Comparison of ENCODE assay signal across 9 mouse cellular contexts in the genomic region with DNA sequence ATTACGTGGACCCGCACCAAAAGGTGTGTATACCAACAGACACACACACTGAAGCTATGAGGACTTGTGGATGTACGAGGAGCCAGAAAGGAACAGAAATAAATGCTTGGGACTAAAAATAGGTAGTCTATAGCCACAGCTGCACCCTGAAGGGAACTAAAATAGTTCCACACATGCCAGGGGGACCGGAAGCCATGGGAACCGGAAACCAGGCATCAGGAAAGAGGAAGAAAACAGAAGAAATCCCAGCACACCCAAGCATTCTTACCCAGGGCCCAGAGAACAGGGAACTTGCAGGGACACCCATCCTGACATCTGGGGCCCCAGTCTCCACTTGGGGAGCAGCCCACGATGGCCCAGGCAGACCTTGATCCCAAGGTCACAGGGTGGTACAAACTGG. TPM values are rescaled to one million over a fixed set of nuclear protein-coding genes. Genes with fewer than 3 reads are reported as not detected.
DNase-seq lines count a peak whose midpoint lies in the region; ATAC-seq lines count a peak whose summit lies in the region.
"Had no signal": no experiment of that assay in that cellular context is flagged by ENCODE, and none has a peak within 500 bp of the region (broad histone marks: within the 10 kb centered on the region; RNA-seq: fewer than 3 reads in every experiment).

No protein-coding gene starts in this region.

- H3K4me1 ChIP-seq in kidney, embryonic 15.5 days, result peaks cover 40% of the 10 kb centered on the region
- H3K4me1 ChIP-seq in kidney, embryonic 14.5 days (ENCODE audit: control insufficient read depth, insufficient read depth, low read length), result peaks cover 17% of the 10 kb centered on the region
- H3K4me1 ChIP-seq in heart, embryonic 12.5 days (replicated peaks), result peaks cover 62% of the 10 kb centered on the region

- no peak overlapping the region for H3K4me3 ChIP-seq in kidney, embryonic 15.5 days (replicated peaks)
- no peak overlapping the region for H3K4me3 ChIP-seq in kidney, embryonic 14.5 days (ENCODE audit: low read length)
- no peak overlapping the region for H3K4me3 ChIP-seq in heart, embryonic 12.5 days
- H3K4me3 ChIP-seq: lung, embryonic 15.5 days had no signal

- H3K9ac ChIP-seq in kidney, embryonic 15.5 days, result no peak overlapping the region
- no peak overlapping the region for H3K9ac ChIP-seq in kidney, embryonic 14.5 days (ENCODE audit: low read depth, low read length)
- H3K9ac ChIP-seq in heart, embryonic 12.5 days, result no peak overlapping the region
- H3K9ac ChIP-seq: lung, embryonic 15.5 days had no signal

- no peak for ATAC-seq in kidney, embryonic 15.5 days (replicated peaks; ENCODE audit: low FRiP score)
- ATAC-seq in kidney, embryonic 14.5 days (ENCODE audit: low FRiP score, low TSS enrichment), result no peak
- ATAC-seq in heart, embryonic 12.5 days (ENCODE audit: insufficient number of reproducible peaks, low FRiP score), result no peak

- no peaks in the 10 kb centered on the region for H3K36me3 ChIP-seq in kidney, embryonic 15.5 days
- H3K36me3 ChIP-seq in kidney, embryonic 14.5 days (ENCODE audit: control insufficient read depth, insufficient read depth, low read length), result no peaks in the 10 kb centered on the region
- H3K36me3 ChIP-seq in heart, embryonic 12.5 days, result no peaks in the 10 kb centered on the region
- H3K36me3 ChIP-seq: lung, embryonic 15.5 days had no signal

- no peak overlapping the region for H3K4me2 ChIP-seq in kidney, embryonic 15.5 days
- H3K4me2 ChIP-seq in kidney, embryonic 14.5 days (replicated peaks; ENCODE audit: low read depth, low read length), result no peak overlapping the region
- H3K4me2 ChIP-seq in heart, embryonic 12.5 days, result no peak overlapping the region
- H3K4me2 ChIP-seq: lung, embryonic 15.5 days had no signal

- WGBS in kidney, embryonic 15.5 days, result 80% methylated on average over 6 of the region's 6 CpGs
- 77% methylated on average over 6 of the region's 6 CpGs for WGBS in kidney, embryonic 14.5 days
- 54% methylated on average over 6 of the region's 6 CpGs for WGBS in heart, embryonic 12.5 days

- peak; percentile 54 for DNase-seq in lung, postnatal 36 days
- no peak for DNase-seq in lung, adult 18-20 months
- no peak for DNase-seq in thymus, postnatal 25 days
- no peak for DNase-seq in cerebellum, adult 8-10 months
- DNase-seq: cerebellum, postnatal 10 days had no signal

- H3K9me3 ChIP-seq in kidney, embryonic 15.5 days (replicated peaks), result no peaks in the 10 kb centered on the region
- no peaks in the 10 kb centered on the region for H3K9me3 ChIP-seq in kidney, embryonic 14.5 days (ENCODE audit: control insufficient read depth, low read length)
- no peaks in the 10 kb centered on the region for H3K9me3 ChIP-seq in heart, embryonic 12.5 days (replicated peaks)
- H3K9me3 ChIP-seq: lung, embryonic 15.5 days had no signal

- peak overlapping the region; percentile 57; the same call in 1 of the 2 replicates for H3K27ac ChIP-seq in kidney, embryonic 15.5 days
- H3K27ac ChIP-seq in kidney, embryonic 14.5 days (ENCODE audit: low read depth, low read length), result no peak overlapping the region
- H3K27ac ChIP-seq in heart, embryonic 12.5 days (ENCODE audit: poor library complexity, severe bottlenecking), result peak overlapping the region; percentile 59; the same call in 1 of the 2 replicates
- H3K27ac ChIP-seq: lung, embryonic 15.5 days had no signal

- H3K27me3 ChIP-seq in kidney, embryonic 15.5 days, result no peaks in the 10 kb centered on the region
- H3K27me3 ChIP-seq in kidney, embryonic 14.5 days (ENCODE audit: control insufficient read depth, insufficient read depth, low read length), result no peaks in the 10 kb centered on the region
- H3K27me3 ChIP-seq in heart, embryonic 12.5 days (replicated peaks), result no peaks in the 10 kb centered on the region
- H3K27me3 ChIP-seq: lung, embryonic 15.5 days had no signal

RNA-seq across cellular contexts. Expression of a gene that starts 7.9 kb away (rescaled TPM):
- 67.6 and 97.9 TPM in 2 replicates for polyA plus RNA-seq in kidney, embryonic 15.5 days (2015; fragmentation: Nextera tagmentation; extraction: Ambion mirVana)
- polyA plus RNA-seq in kidney, embryonic 14.5 days (2014; fragmentation: Nextera tagmentation; extraction: Ambion mirVana), result 34.8 and 48.8 TPM in 2 replicates
- 74.3 and 75.2 TPM in 2 replicates for polyA plus RNA-seq in heart, embryonic 12.5 days (2016; fragmentation: Nextera tagmentation; extraction: Ambion mirVana)

RNA-seq across cellular contexts. Expression of a gene that starts 56.1 kb away (rescaled TPM):
- 0.31 and 0.49 TPM in 2 replicates for polyA plus RNA-seq in kidney, embryonic 15.5 days (2015; fragmentation: Nextera tagmentation; extraction: Ambion mirVana)
- polyA plus RNA-seq in kidney, embryonic 14.5 days (2014; fragmentation: Nextera tagmentation; extraction: Ambion mirVana), result 0.16 and 0.41 TPM in 2 replicates
- 0.28 and 0.67 TPM in 2 replicates for polyA plus RNA-seq in heart, embryonic 12.5 days (2016; fragmentation: Nextera tagmentation; extraction: Ambion mirVana)

RNA-seq across cellular contexts. Expression of a gene that starts 57.0 kb away (rescaled TPM):
- polyA plus RNA-seq in kidney, embryonic 15.5 days (2015; fragmentation: Nextera tagmentation; extraction: Ambion mirVana), result 1,049 and 1,140 TPM in 2 replicates
- 715 and 1,051 TPM in 2 replicates for polyA plus RNA-seq in kidney, embryonic 14.5 days (2014; fragmentation: Nextera tagmentation; extraction: Ambion mirVana)
- 840 and 852 TPM in 2 replicates for polyA plus RNA-seq in heart, embryonic 12.5 days (2016; fragmentation: Nextera tagmentation; extraction: Ambion mirVana)
